Mouse (Mus musculus) telencephalon, adult 2 months (tissue): Measurements from ENCODE around the gene H3f3a.

ENCODE experiments used
- DNase-seq: peaks from one replicate; pipeline ENCODE4 v3.0.0-alpha.2; 2011; ENCODE audit warnings: low read depth, low spot score

Gene H3f3a

GRCm38 (mm10) chr1:180823716-180824115 lies 10.0 kb upstream of the H3f3a start:
- DNase-seq = no peak

GRCm38 (mm10) chr1:180822276-180822675 lies 8.5 kb upstream of the H3f3a start:
- no peak for DNase-seq

- no peak for DNase-seq
These were observed 7.4 kb upstream of the H3f3a start for GRCm38 (mm10) chr1:180821101-180821500.

GRCm38 (mm10) chr1:180818000-180818399 lies 4.3 kb upstream of the H3f3a start:
- no peak for DNase-seq

- DNase-seq = no peak
These were observed 1.8 kb upstream of the H3f3a start for GRCm38 (mm10) chr1:180815371-180816024.

GRCm38 (mm10) chr1:180813409-180813884 lies 296 bp downstream of the H3f3a start:
- peak; percentile 72 for DNase-seq

- no peak for DNase-seq
These were observed 1.0 kb downstream of the H3f3a start for GRCm38 (mm10) chr1:180812463-180813408.

- no peak for DNase-seq
These were observed 1.9 kb downstream of the H3f3a start for GRCm38 (mm10) chr1:180811596-180812462.

GRCm38 (mm10) chr1:180810976-180811375 lies 2.8 kb downstream of the H3f3a start:
- DNase-seq = no peak

- DNase-seq = no peak
These were observed 4.9 kb downstream of the H3f3a start for GRCm38 (mm10) chr1:180808831-180809230.

GRCm38 (mm10) chr1:180803881-180804280 lies 9.9 kb downstream of the H3f3a start:
- DNase-seq = no peak

- no peak for DNase-seq
These were observed 12.2 kb downstream of the H3f3a start for GRCm38 (mm10) chr1:180801466-180801994.

GRCm38 (mm10) chr1:180800814-180801213 lies 12.9 kb downstream of the H3f3a start:
- DNase-seq = no peak

GRCm38 (mm10) chr1:180800022-180800421 lies 13.7 kb downstream of the H3f3a start:
- no peak for DNase-seq

GRCm38 (mm10) chr1:180799253-180799652 lies 14.5 kb downstream of the H3f3a start:
- DNase-seq = no peak

GRCm38 (mm10) chr1:180798660-180799059 lies 15.1 kb downstream of the H3f3a start:
- DNase-seq = no peak

- DNase-seq = no peak
These were observed 19.6 kb downstream of the H3f3a start for GRCm38 (mm10) chr1:180794170-180794569.

- no peak for DNase-seq
These were observed 20.2 kb downstream of the H3f3a start for GRCm38 (mm10) chr1:180793445-180794117.

- no peak for DNase-seq
These were observed 20.9 kb downstream of the H3f3a start for GRCm38 (mm10) chr1:180792814-180793213.

GRCm38 (mm10) chr1:180791821-180792480 lies 21.8 kb downstream of the H3f3a start:
- no peak for DNase-seq
